Mouse (Mus musculus): ENCODE data around the gene a.

DNA sequence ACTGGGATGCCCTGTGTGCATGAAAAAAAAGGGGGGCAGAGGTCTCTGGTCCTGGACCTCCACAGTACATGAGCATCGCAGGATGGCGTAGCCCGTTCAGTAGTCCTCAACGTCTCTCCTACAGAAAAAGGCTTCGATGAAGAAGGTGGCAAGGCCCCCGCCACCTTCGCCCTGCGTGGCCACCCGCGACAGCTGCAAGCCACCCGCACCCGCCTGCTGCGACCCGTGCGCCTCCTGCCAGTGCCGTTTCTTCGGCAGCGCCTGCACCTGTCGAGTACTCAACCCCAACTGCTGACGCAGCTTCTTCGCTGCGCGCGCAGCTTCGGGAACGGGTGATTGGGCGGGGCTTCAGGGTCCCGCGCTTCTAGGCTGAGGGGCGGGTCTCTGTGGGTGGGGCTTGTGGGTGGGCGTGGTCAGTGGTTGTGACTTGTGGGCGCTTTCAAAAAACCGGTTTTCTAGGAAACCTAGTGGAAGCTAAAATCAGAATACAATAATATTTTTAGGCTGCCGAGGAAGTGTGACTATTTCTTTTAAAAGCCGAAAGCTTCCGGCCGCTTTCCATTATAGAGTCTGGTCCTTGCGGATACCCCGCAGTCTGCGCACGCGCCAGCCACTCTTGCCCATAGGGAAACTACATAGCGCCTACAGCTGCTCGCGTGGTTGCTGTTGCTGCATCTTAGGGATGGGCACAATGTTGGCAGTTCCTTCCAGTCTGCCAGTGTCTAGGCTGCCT, 259.5 kb downstream of the a start:
- TF ChIP-seq POLR2A (IDR thresholded peaks at IDR 0.05; ENCODE audit: insufficient read depth, low read depth, low read length): peak; percentile 99
- no peak for TF ChIP-seq CTCF (IDR thresholded peaks at IDR 0.05; ENCODE audit: insufficient read depth, low read depth, low read length)
